Mouse (Mus musculus) kidney, adult 2 months (tissue): ENCODE results near the gene Col4a3. TPM values are rescaled to one million over a fixed set of nuclear protein-coding genes. Genes with fewer than 3 reads are reported as not detected.

Source experiments
- DNase-seq: peaks from one replicate; pipeline ENCODE4 v3.0.0; 2021
- H3K27ac ChIP-seq: fragments of 200-500 bp; 2 replicates; pipeline ENCODE4 v1.5.1; 2012; ENCODE audit warnings: low read depth, low read length, control low read depth, inconsistent platforms; ENCODE audit not compliant: insufficient read depth
- H3K27me3 ChIP-seq: fragments of 200-500 bp; replicated peaks from 2 replicates; pipeline ENCODE4 v1.6.1; 2012; ENCODE audit warnings: mild to moderate bottlenecking, moderate library complexity, low read length, inconsistent platforms; ENCODE audit not compliant: control insufficient read depth, insufficient read depth
- H3K36me3 ChIP-seq: fragments of 200-500 bp; 2 replicates; pipeline ENCODE4 v1.6.1; 2012; ENCODE audit warnings: mild to moderate bottlenecking, moderate library complexity, low read length, inconsistent platforms; ENCODE audit not compliant: control insufficient read depth, insufficient read depth
- H3K4me1 ChIP-seq: fragments of 200-500 bp; 2 replicates; pipeline ENCODE4 v1.6.1; 2011; ENCODE audit warnings: low read length; ENCODE audit not compliant: control insufficient read depth, insufficient read depth
- H3K4me3 ChIP-seq: fragments of 200-500 bp; 2 replicates; pipeline ENCODE4 v1.5.1; 2011; ENCODE audit warnings: mild to moderate bottlenecking, low read depth, low read length, control low read depth; ENCODE audit not compliant: insufficient read depth
- CTCF ChIP-seq: fragments of 200-500 bp; conservative IDR thresholded peaks from 2 replicates; pipeline ENCODE4 v1.5.1; 2011; ENCODE audit warnings: low read depth, mild to moderate bottlenecking, control low read depth, low read length, moderate library complexity, mixed read lengths; ENCODE audit not compliant: insufficient read depth, insufficient read length
- POLR2A ChIP-seq: fragments of 200-500 bp; IDR thresholded peaks from one replicate; pipeline ENCODE4 v1.6.1; 2011; ENCODE audit warnings: low read depth, low read length, control low read depth
- WGBS: fragments of 180-500 bp; shearing (Covaris S2); methylation state at CpG from one replicate; pipeline ENCODE4 v1.1.7; 2018; 5-methylcytosine and 5-hydroxymethylcytosine counted together
- polyA plus RNA-seq: library from polyadenylated mRNA; depleted of rRNA; stranded (reverse); fragments of >200 nt; gene quantifications from 2 replicates; pipeline ENCODE4 v1.2.3, GENCODE M21; 2012; rRNA removed

Col4a3 gene
- polyA plus RNA-seq = 57.7 and 78.6 TPM in 2 replicates

- Histone ChIP-seq H3K4me3 (peak within 1 kb of the TSS; percentile 86), H3K27ac (peak within 1 kb of the TSS; percentile 91), H3K36me3 (no peaks in the 10 kb centered on the region; the same call in 1 of the 2 replicates), H3K27me3 (no peaks in the 10 kb centered on the region), H3K4me1 (peaks cover 19% of the 10 kb centered on the region; the same call in 1 of the 2 replicates)
- peak; percentile 90 for DNase-seq
- WGBS = 2% methylated on average over 34 of the region's 34 CpGs
- TF ChIP-seq POLR2A (peak; percentile 42), CTCF (no peak)
Observed at GRCm38 (mm10) chr1:82586713-82587399, at the start of gene Col4a3, which contains the start of gene Col4a4. Col4a3 (plus strand) TSS chr1:82586921. Col4a4 (minus strand) TSS chr1:82586849.

GRCm38 (mm10) chr1:82537848-82538247 is 48.9 kb upstream of the Col4a3 start:
- peaks cover 16% of the 10 kb centered on the region for H3K36me3 ChIP-seq
- WGBS = 67% methylated on average over 3 of the region's 3 CpGs
- H3K27ac ChIP-seq = no peak overlapping the region
- TF ChIP-seq POLR2A = no peak
- TF ChIP-seq CTCF = no peak
- H3K27me3 ChIP-seq = no peaks in the 10 kb centered on the region
- no peaks in the 10 kb centered on the region for H3K4me1 ChIP-seq
- no peak overlapping the region for H3K4me3 ChIP-seq
- DNase-seq = no peak

GRCm38 (mm10) chr1:82540056-82540455 is 46.7 kb upstream of the Col4a3 start:
- 26% methylated on average over 5 of the region's 5 CpGs for WGBS
- 0 out of 2 replicates have a peak, but pooled peaks cover 2% of the 10 kb centered on the region for H3K4me1 ChIP-seq
- peaks cover 12% of the 10 kb centered on the region for H3K36me3 ChIP-seq
- H3K27ac ChIP-seq = peak overlapping the region; percentile 43
- no peak overlapping the region for H3K4me3 ChIP-seq
- H3K27me3 ChIP-seq = no peaks in the 10 kb centered on the region
- TF ChIP-seq POLR2A (no peak), CTCF (no peak)
- peak; percentile 48 for DNase-seq

GRCm38 (mm10) chr1:82543934-82544333 is 42.8 kb upstream of the Col4a3 start:
- H3K36me3 ChIP-seq = peaks cover 2% of the 10 kb centered on the region; the same call in 1 of the 2 replicates
- H3K4me3 ChIP-seq = no peak overlapping the region
- WGBS = 79% methylated on average over 2 of the region's 2 CpGs
- DNase-seq = no peak
- no peak for TF ChIP-seq POLR2A
- no peak for TF ChIP-seq CTCF
- no peaks in the 10 kb centered on the region for H3K27me3 ChIP-seq
- H3K27ac ChIP-seq = no peak overlapping the region
- H3K4me1 ChIP-seq = 0 out of 2 replicates have a peak, but pooled peaks cover 2% of the 10 kb centered on the region

GRCm38 (mm10) chr1:82544419-82545185 is 42.1 kb upstream of the Col4a3 start:
- peak; percentile 35 for DNase-seq
- Histone ChIP-seq H3K36me3 (peaks cover 2% of the 10 kb centered on the region; the same call in 1 of the 2 replicates), H3K27ac (peak overlapping the region; percentile 5), H3K4me3 (no peak overlapping the region), H3K27me3 (no peaks in the 10 kb centered on the region), H3K4me1 (0 out of 2 replicates have a peak, but pooled peaks cover 2% of the 10 kb centered on the region)
- 34% methylated on average over 6 of the region's 6 CpGs for WGBS
- TF ChIP-seq POLR2A (no peak), CTCF (no peak)

GRCm38 (mm10) chr1:82545199-82545960 is 41.3 kb upstream of the Col4a3 start:
- H3K27me3 ChIP-seq = no peaks in the 10 kb centered on the region
- H3K27ac ChIP-seq = no peak overlapping the region; the same call in 1 of the 2 replicates
- DNase-seq = no peak
- no peak overlapping the region for H3K4me3 ChIP-seq
- H3K4me1 ChIP-seq = 0 out of 2 replicates have a peak, but pooled peaks cover 2% of the 10 kb centered on the region
- 79% methylated on average over 8 of the region's 8 CpGs for WGBS
- no peaks in the 10 kb centered on the region; the same call in 1 of the 2 replicates for H3K36me3 ChIP-seq
- no peak for TF ChIP-seq POLR2A
- TF ChIP-seq CTCF = no peak
